Mouse (Mus musculus): ENCODE data around the gene Cacna1c.

Gene Cacna1c

GRCm38 (mm10) chr6:119139561-119139960 is 56.7 kb downstream of the Cacna1c start:
- no peak for DNase-seq

- DNase-seq, result no peak
Measured at GRCm38 (mm10) chr6:119137768-119138167, 58.5 kb downstream of the Cacna1c start.

- no peak for DNase-seq
Measured at GRCm38 (mm10) chr6:119132863-119133262, 63.4 kb downstream of the Cacna1c start.

- DNase-seq, result no peak
Measured at GRCm38 (mm10) chr6:119132111-119132735, 64.0 kb downstream of the Cacna1c start.

- DNase-seq, result peak; percentile 74
Measured at GRCm38 (mm10) chr6:119129664-119130063, 66.6 kb downstream of the Cacna1c start.

GRCm38 (mm10) chr6:119128521-119128920 is 67.7 kb downstream of the Cacna1c start:
- no peak for DNase-seq

- DNase-seq, result no peak
Measured at GRCm38 (mm10) chr6:119128076-119128475, 68.1 kb downstream of the Cacna1c start.

- no peak for DNase-seq
Measured at GRCm38 (mm10) chr6:119126991-119127390, 69.2 kb downstream of the Cacna1c start.

- DNase-seq, result no peak
Measured at GRCm38 (mm10) chr6:119118371-119118770, 77.8 kb downstream of the Cacna1c start.

GRCm38 (mm10) chr6:119116290-119116689 is 79.9 kb downstream of the Cacna1c start:
- DNase-seq, result no peak

- no peak for DNase-seq
Measured at GRCm38 (mm10) chr6:119113362-119113761, 82.9 kb downstream of the Cacna1c start.

GRCm38 (mm10) chr6:119110369-119110768 is 85.8 kb downstream of the Cacna1c start:
- DNase-seq, result no peak

- peak; percentile 74 for DNase-seq
Measured at GRCm38 (mm10) chr6:119108466-119109394, 87.5 kb downstream of the Cacna1c start.

GRCm38 (mm10) chr6:119107856-119108465 is 88.3 kb downstream of the Cacna1c start:
- DNase-seq, result peak; percentile 41

- peak; percentile 82 for DNase-seq
Measured at GRCm38 (mm10) chr6:119107140-119107855, 88.9 kb downstream of the Cacna1c start.

- no peak for DNase-seq
Measured at GRCm38 (mm10) chr6:119106726-119107125, 89.5 kb downstream of the Cacna1c start.

GRCm38 (mm10) chr6:119105651-119106595 is 90.3 kb downstream of the Cacna1c start:
- DNase-seq, result no peak

- peak; percentile 89 for DNase-seq
Measured at GRCm38 (mm10) chr6:119104246-119104645, 92.0 kb downstream of the Cacna1c start.

- DNase-seq, result no peak
Measured at GRCm38 (mm10) chr6:119102936-119103335, 93.3 kb downstream of the Cacna1c start.

- DNase-seq, result no peak
Measured at GRCm38 (mm10) chr6:119099333-119099732, 96.9 kb downstream of the Cacna1c start.

- no peak for DNase-seq
Measured at GRCm38 (mm10) chr6:119096481-119096880, 99.7 kb downstream of the Cacna1c start.

GRCm38 (mm10) chr6:119095081-119095480 is 101.1 kb downstream of the Cacna1c start:
- DNase-seq, result no peak

Measured in kidney, postnatal 10 days (tissue).